Mouse (Mus musculus) ES-Bruce4 (cell line): Measurements from ENCODE around the gene Myef2. TPM values are rescaled to one million over a fixed set of nuclear protein-coding genes. Genes with fewer than 3 reads are reported as not detected.
A peak's percentile ranks its signal among the peaks of the same experiment; 100 is the strongest.

Experiments
- H3K27ac ChIP-seq: 2 replicates; pipeline ENCODE4 v1.5.1; 2012; ENCODE audit warnings: low read length, inconsistent platforms; ENCODE audit not compliant: insufficient read depth
- H3K27me3 ChIP-seq: 2 replicates; pipeline ENCODE4 v1.6.1; 2012; ENCODE audit warnings: mild to moderate bottlenecking, low read length, inconsistent platforms; ENCODE audit not compliant: control insufficient read depth, poor library complexity, insufficient read depth, severe bottlenecking
- H3K36me3 ChIP-seq: 2 replicates; pipeline ENCODE4 v1.6.1; 2012; ENCODE audit warnings: inconsistent platforms, mild to moderate bottlenecking, low read length, moderate library complexity; ENCODE audit not compliant: control insufficient read depth, poor library complexity, insufficient read depth, severe bottlenecking
- H3K4me1 ChIP-seq: one replicate; pipeline ENCODE4 v1.8.1; 2011; ENCODE audit warnings: low read length; ENCODE audit not compliant: control insufficient read depth, insufficient read depth
- H3K4me3 ChIP-seq: 2 replicates; pipeline ENCODE4 v1.5.1; 2011; ENCODE audit warnings: low read depth, mild to moderate bottlenecking, low read length
- H3K9ac ChIP-seq: 2 replicates; pipeline ENCODE4 v1.6.1; 2012; ENCODE audit warnings: low read depth, mild to moderate bottlenecking, inconsistent platforms; ENCODE audit not compliant: poor library complexity, severe bottlenecking
- H3K9me3 ChIP-seq: replicated peaks from 2 replicates; pipeline ENCODE4 v1.6.1; 2012; ENCODE audit warnings: mild to moderate bottlenecking, low read length, inconsistent platforms; ENCODE audit not compliant: control insufficient read depth, poor library complexity, insufficient read depth, severe bottlenecking
- CTCF ChIP-seq: IDR thresholded peaks from one replicate; pipeline ENCODE4 v1.8.1; 2011; ENCODE audit warnings: low read depth, low read length
- EP300 ChIP-seq: IDR thresholded peaks from 2 replicates; pipeline ENCODE4 v1.6.1; 2011; ENCODE audit warnings: low read depth, low read length; ENCODE audit not compliant: insufficient read depth
- POLR2A ChIP-seq: IDR thresholded peaks from one replicate; pipeline ENCODE4 v1.8.1; 2011; ENCODE audit warnings: low read length; ENCODE audit not compliant: insufficient read depth
- polyA plus RNA-seq: library from polyadenylated mRNA; stranded (reverse); fragments of >200 nt; gene quantifications from 2 replicates; pipeline ENCODE4 v1.2.4, GENCODE M21; 2011; ENCODE audit warnings: low read depth; ENCODE audit not compliant: missing spikeins, insufficient read depth, insufficient read length

Myef2 gene
- polyA plus RNA-seq, 1 experiment: 192 TPM

DNA sequence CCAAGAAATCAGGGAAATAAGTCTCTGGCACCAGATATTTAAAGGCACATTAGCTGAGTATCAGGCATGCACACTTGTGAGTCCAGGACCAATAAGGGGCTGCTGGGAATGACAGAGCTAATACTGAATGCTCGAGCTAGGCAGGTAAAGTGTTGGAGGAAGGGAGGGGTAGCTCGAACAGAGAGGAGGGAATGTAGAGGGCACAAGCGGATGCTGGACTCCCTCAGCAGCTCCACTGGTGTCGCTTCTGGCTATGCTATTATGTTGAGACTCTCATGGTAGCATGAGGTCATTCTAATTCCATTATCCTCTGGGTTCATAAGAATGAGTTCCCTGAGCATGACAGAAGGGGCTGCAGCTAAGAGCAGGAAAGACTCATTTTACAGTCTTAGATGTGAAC is 60.5 kb downstream of the Myef2 start:
- H3K27me3 ChIP-seq: no peaks in the 10 kb centered on the region
- H3K27ac ChIP-seq: no peak overlapping the region
- no peaks in the 10 kb centered on the region for H3K36me3 ChIP-seq
- TF ChIP-seq CTCF (no peak), EP300 (no peak), POLR2A (no peak)
- no peaks in the 10 kb centered on the region for H3K4me1 ChIP-seq
- H3K9ac ChIP-seq: no peak overlapping the region
- H3K9me3 ChIP-seq: no peaks in the 10 kb centered on the region
- H3K4me3 ChIP-seq: no peak overlapping the region

GRCm38 (mm10) chr2:125061451-125061850 is 62.0 kb downstream of the Myef2 start:
- no peak overlapping the region for H3K27ac ChIP-seq
- 0 out of 2 replicates have a peak, but pooled peaks cover under 1% of the 10 kb centered on the region for H3K27me3 ChIP-seq
- no peaks in the 10 kb centered on the region for H3K4me1 ChIP-seq
- H3K9ac ChIP-seq: no peak overlapping the region
- no peak overlapping the region for H3K4me3 ChIP-seq
- no peak for TF ChIP-seq POLR2A
- no peak for TF ChIP-seq EP300
- no peak for TF ChIP-seq CTCF
- no peaks in the 10 kb centered on the region for H3K36me3 ChIP-seq
- H3K9me3 ChIP-seq: no peaks in the 10 kb centered on the region

- Histone ChIP-seq H3K4me1 (no peaks in the 10 kb centered on the region), H3K27me3 (0 out of 2 replicates have a peak, but pooled peaks cover 2% of the 10 kb centered on the region), H3K9ac (no peak overlapping the region), H3K27ac (no peak overlapping the region), H3K9me3 (no peaks in the 10 kb centered on the region), H3K36me3 (no peaks in the 10 kb centered on the region), H3K4me3 (no peak overlapping the region)
- no peak for TF ChIP-seq EP300
- TF ChIP-seq POLR2A: no peak
- peak; percentile 15 for TF ChIP-seq CTCF
Measured at GRCm38 (mm10) chr2:125057250-125057815, 66.1 kb downstream of the Myef2 start.

- Histone ChIP-seq H3K4me1 (no peaks in the 10 kb centered on the region), H3K4me3 (no peak overlapping the region), H3K9me3 (no peaks in the 10 kb centered on the region), H3K9ac (no peak overlapping the region), H3K27me3 (0 out of 2 replicates have a peak, but pooled peaks cover 2% of the 10 kb centered on the region), H3K36me3 (no peaks in the 10 kb centered on the region), H3K27ac (no peak overlapping the region)
- peak; percentile 31 for TF ChIP-seq CTCF
- no peak for TF ChIP-seq POLR2A
- no peak for TF ChIP-seq EP300
Measured at GRCm38 (mm10) chr2:125055316-125055903, 68.1 kb downstream of the Myef2 start.

Other genes starting within 250 kb of the Myef2 start
- gene Slc24a5, start 55.5 kb downstream of the Myef2 start, polyA plus RNA-seq: not detected in 2 replicates
- not detected in 2 replicates for gene Ctxn2, start 13.0 kb upstream of the Myef2 start, polyA plus RNA-seq
- gene Slc12a1, start 28.8 kb upstream of the Myef2 start, polyA plus RNA-seq: not detected in 2 replicates
- gene Dut, start 123.5 kb upstream of the Myef2 start, polyA plus RNA-seq: 127 and 130 TPM in 2 replicates